Mouse (Mus musculus) liver, adult 10 weeks (tissue): Measurements from ENCODE around the gene Edf1. TPM values are rescaled to one million over a fixed set of nuclear protein-coding genes. Genes with fewer than 3 reads are reported as not detected.

ENCODE experiments used
- polyA plus RNA-seq: library from polyadenylated mRNA; stranded (reverse); fragments of 350-450 nt; fragmentation: Illumina TruSeq; extraction: RNeasy Lipid Tissue Mini Kit (QIAGEN cat#74804); gene quantifications from one replicate; pipeline ENCODE4 v1.2.3, GENCODE M21; 2014; ENCODE audit warnings: low read depth, low replicate concordance

The Edf1 gene
- polyA plus RNA-seq = 9.1 TPM

DNA sequence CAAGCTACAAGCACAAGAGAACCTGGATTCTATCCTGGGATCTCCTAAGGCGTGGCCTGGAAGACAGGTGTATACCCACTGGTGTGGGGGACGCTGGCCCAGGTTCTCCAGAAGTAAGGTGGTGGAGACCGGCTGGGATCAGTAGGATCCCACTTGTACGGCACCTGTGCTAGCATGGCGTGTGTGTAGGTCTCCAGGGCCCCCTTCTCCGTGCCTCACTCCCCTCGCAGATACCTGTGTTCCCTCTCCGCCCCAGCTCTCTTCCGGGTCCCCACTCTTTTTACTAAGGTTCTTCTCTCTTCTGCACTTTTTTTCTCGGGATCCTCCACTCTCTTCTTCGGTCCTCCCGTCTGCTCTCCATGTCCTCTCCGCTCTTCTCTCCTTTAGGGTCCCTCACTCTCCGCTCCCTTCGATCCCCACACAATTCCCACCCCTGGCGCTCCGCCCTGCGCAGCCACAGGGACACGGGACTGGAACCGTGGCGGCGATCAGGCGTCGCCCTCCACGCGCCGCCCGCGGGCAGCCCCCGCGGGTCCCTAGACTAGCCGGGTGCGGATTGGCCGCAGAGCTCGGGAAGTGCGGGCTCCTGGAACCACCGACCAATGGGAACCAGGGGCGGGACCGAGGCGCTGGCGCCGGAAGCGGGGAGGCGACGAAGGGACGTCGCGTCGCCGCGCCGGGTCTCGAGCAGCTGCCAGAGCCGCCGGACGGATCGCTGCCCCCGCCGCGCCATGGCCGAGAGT lies at the start of gene Edf1:
Gene Edf1 (plus strand): TSS at position 627 of the 743 bp plus-strand sequence.

DNA sequence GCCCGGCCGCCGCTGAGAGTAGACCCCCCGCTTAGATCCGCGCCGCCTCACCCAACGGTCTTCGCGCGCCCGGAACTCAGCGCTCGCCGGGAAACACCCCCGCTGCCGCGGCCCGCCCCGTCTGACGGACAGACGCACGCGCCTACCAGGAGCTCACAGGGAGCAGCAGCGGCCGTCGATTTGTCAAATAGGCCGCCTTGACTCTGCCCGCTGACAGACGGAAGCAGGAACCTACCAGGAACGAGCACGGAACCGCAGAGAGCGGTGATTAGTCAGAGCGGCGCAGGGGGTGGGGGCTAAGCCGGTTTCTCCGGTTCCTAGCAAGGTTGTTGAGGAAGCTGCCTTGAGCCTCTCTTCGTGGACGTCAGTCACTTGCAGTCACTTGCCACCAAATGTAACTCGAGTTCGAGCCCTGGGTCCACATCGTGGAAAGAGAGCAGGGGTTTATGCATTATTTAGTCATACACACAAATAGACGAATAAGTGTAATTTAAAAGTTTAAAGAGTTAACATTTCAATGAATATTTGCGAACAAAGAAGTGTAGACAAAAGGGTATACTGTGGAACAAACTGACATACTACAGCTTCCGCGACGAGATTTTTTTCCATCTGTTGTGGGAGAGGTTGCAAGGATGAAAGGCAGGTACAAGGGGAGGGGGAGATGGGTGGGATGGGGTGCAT lies 10.7 kb upstream of the Edf1 start, which contains the start of gene Traf2:
Gene Traf2 (minus strand): TSS at position 130 of the 681 bp plus-strand sequence.

DNA sequence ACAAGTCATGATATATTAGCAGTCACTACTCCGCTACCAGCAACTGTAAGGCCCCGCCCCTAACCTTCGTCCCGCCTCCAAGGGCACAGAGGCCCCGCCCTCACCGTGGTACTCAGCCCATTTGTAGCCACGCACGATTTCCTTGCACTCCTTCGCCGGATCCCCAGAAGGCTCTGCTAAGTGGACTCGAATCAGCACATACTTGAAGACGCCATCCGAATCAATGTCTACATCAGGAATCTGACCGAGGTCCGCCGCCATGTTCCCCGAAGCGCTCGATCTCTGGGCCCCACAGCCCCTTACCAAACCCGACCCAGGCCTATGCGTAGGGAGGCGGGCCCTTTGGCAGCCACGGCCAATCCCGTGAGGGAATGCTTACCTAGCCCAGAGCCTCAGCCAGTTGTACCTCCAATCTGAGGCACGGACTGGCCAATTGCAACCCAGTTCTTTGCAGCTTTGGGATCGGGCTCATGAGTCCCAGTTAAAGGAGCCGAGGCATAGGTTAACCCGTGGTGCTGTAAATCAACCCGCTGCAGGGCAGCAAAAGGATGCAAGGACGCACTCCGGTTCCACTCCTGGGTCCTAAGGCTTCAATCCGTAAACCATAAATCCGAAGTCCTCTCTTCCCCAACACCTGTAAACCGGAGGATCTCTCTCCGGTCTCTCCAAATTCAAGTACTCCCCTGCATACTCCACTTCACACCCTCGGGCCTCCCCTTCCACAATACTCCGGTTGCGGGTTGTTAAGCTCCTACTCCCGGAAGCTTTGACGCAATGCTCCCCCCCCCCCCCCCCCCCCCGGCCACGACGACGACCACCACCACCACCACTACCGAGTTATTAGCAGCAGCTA lies 17.2 kb downstream of the Edf1 start, which contains the start of the genes Mamdc4 and Phpt1:
Gene Mamdc4 (minus strand): TSS at position 267 of the 853 bp plus-strand sequence.
Gene Phpt1 (minus strand): TSS at position 646 of the 853 bp plus-strand sequence.

DNA sequence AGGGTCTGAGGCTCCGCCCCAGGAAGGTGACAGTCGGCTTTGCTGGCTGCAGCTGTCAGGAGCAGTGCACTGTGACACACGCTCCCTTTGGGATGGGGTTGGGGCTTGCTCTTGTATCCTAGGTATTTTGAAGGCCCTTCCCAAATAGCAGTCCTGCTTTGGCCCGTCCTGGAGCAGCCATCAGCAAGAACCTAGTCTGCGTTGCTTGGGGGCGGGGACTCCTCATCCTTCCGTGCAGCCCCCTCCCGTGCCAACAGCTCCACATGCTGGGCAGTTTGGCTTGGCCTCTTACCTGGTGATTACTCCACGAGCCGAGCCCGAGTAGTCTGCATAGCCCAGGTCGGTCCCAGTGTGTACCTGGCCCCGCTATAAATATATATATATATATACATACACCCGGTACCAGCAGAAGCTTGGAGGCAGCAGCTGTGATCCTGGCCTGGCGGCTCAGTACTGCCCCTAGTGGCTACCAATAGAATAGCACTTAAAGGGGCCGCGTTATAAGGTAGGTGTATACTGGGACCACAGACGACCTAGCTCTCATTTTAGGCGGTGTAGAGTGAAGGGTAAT lies 23.7 kb downstream of the Edf1 start, which contains the start of gene Ajm1:
Gene Ajm1 (minus strand): TSS at position 464 of the 571 bp plus-strand sequence.

DNA sequence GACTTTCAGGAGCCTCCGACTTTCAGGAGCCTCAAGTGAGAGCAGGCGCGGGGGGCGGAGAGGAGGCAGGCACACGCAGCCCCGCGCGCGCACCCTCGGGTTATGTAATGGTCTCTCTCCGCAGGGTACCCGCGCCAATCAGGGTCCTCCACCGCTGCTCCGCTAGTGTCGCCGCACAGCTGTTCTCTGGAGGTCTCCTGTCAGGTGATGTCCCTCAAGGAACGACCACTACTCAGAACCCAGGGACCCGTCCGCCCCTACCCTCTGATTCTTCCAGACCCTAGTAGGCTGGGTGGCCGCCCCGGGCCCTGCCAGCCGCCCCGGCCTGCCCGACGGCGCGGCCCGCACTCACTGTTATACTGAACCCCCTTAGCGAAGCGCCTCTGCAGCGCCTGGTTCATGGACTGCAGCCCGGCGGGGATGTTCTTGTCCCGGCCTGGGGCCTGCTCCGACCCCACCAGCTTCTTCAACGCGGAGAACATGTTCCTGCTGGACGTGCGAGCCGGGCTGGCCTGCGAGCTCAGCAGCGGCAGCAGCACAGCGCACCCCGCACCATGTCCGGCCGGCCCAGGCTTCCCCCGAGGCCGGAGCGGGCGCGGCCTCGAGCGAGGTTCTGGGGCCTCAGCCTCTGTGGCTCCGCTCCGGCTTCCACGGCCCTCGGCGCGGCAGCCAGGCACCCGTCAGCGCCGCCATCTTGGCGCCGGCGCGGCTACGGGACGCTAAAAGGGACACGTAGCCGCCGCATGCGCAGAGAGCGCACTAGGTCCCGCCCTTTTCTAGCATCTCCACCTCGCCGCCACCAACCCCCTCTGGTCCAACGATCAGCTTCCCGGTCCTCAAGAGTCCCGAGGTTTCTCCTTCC lies 50.3 kb downstream of the Edf1 start, which contains the start of gene Rabl6:
Gene Rabl6 (minus strand): TSS at position 761 of the 862 bp plus-strand sequence.

Other genes with a start within 250 kb of the Edf1 start
- not detected for gene Grin1, start 238.7 kb upstream of the Edf1 start, polyA plus RNA-seq
- gene Man1b1, start 225.5 kb upstream of the Edf1 start, polyA plus RNA-seq = 8.7 TPM
- 4.9 TPM for gene Dpp7, start 201.5 kb upstream of the Edf1 start, polyA plus RNA-seq
- gene Uap1l1, start 192.2 kb upstream of the Edf1 start, polyA plus RNA-seq = 1.8 TPM
- not detected for gene Sapcd2, start 185.5 kb upstream of the Edf1 start, polyA plus RNA-seq
- not detected for gene Entpd2, start 162.0 kb upstream of the Edf1 start, polyA plus RNA-seq
- gene Npdc1, start 158.5 kb upstream of the Edf1 start, polyA plus RNA-seq = 1.1 TPM
- gene Fut7, start 134.6 kb upstream of the Edf1 start, polyA plus RNA-seq = not detected
- 2.0 TPM for gene Abca2, start 129.1 kb upstream of the Edf1 start, polyA plus RNA-seq
- not detected for gene Clic3, start 101.0 kb upstream of the Edf1 start, polyA plus RNA-seq
- 57.0 TPM for gene Paxx, start 96.8 kb upstream of the Edf1 start, polyA plus RNA-seq
- 2.1 TPM for gene Ptgds, start 87.8 kb upstream of the Edf1 start, polyA plus RNA-seq
- gene Lcn12, start 63.9 kb upstream of the Edf1 start, polyA plus RNA-seq = not detected
- gene Fbxw5, start 57.1 kb upstream of the Edf1 start, polyA plus RNA-seq = 1.9 TPM
- gene C8g, start 56.1 kb upstream of the Edf1 start, polyA plus RNA-seq = 156 TPM
- gene Traf2, start 10.9 kb upstream of the Edf1 start, polyA plus RNA-seq = 0.93 TPM
- gene Mamdc4, start 17.0 kb downstream of the Edf1 start, polyA plus RNA-seq = not detected
- gene Phpt1, start 17.4 kb downstream of the Edf1 start, polyA plus RNA-seq = 3.5 TPM
- gene Ajm1, start 23.9 kb downstream of the Edf1 start, polyA plus RNA-seq = not detected
- 7.1 TPM for gene Rabl6, start 50.7 kb downstream of the Edf1 start, polyA plus RNA-seq
- not detected for gene Ccdc183, start 59.8 kb downstream of the Edf1 start, polyA plus RNA-seq
- gene Tmem141, start 64.2 kb downstream of the Edf1 start, polyA plus RNA-seq = 7.4 TPM
- gene Fcna, start 70.2 kb downstream of the Edf1 start, polyA plus RNA-seq = 34.9 TPM
- gene Lcn8, start 95.3 kb downstream of the Edf1 start, polyA plus RNA-seq = not detected
- not detected for gene Lcn5, start 100.1 kb downstream of the Edf1 start, polyA plus RNA-seq
- not detected for gene Lcn6, start 118.9 kb downstream of the Edf1 start, polyA plus RNA-seq
- gene Lcn10, start 124.9 kb downstream of the Edf1 start, polyA plus RNA-seq = not detected
- gene Obp2a, start 142.2 kb downstream of the Edf1 start, polyA plus RNA-seq = not detected
- 0.72 TPM for gene Bmyc, start 148.9 kb downstream of the Edf1 start, polyA plus RNA-seq
- gene Obp2b, start 179.2 kb downstream of the Edf1 start, polyA plus RNA-seq = not detected
- not detected for gene Lcn3, start 207.7 kb downstream of the Edf1 start, polyA plus RNA-seq
- gene Lcn11, start 219.2 kb downstream of the Edf1 start, polyA plus RNA-seq = not detected
- not detected for gene Gm13539, start 224.4 kb downstream of the Edf1 start, polyA plus RNA-seq